8 mouse cellular contexts compared by ENCODE assay signal in genomic region chr9:79717836-79718475, GRCm38 (mm10). TPM values are rescaled to one million over a fixed set of nuclear protein-coding genes. Genes with fewer than 3 reads are reported as not detected.
DNase-seq lines count a peak whose midpoint lies in the region; ATAC-seq and TF ChIP-seq lines count a peak whose summit lies in the region.

No protein-coding gene starts in this region.

- no peak for TF ChIP-seq POLR2A in cortical plate, adult 2 months (IDR thresholded peaks at IDR 0.05; ENCODE audit: extremely low read depth, insufficient read depth, low read length)

- intact Hi-C loops in left cerebral cortex, postnatal 4 days (cut with DNase I): loop anchor here (2.0 to 10.0 kb wide), 2 partner anchors 607 to 673 kb away; no protein-coding TSS in a partner anchor
- intact Hi-C loops in left cerebral cortex, postnatal 36 days (cut with DNase I): loop anchor here (1.0 to 2.0 kb wide), 2 partner anchors 609 to 673 kb away; no protein-coding TSS in a partner anchor

- ATAC-seq in heart, embryonic 12.5 days (ENCODE audit: insufficient number of reproducible peaks, low FRiP score): no peak
- ATAC-seq in limb, embryonic 12.5 days (ENCODE audit: insufficient number of reproducible peaks, insufficient read depth, low FRiP score, low TSS enrichment, low read depth): no peak
- no peak for ATAC-seq in monocyte, adult 5-6 weeks (replicated peaks; ENCODE audit: insufficient number of reproducible peaks, low FRiP score, low TSS enrichment, poor library complexity, severe bottlenecking)

- no peak overlapping the region for H3K27ac ChIP-seq in cortical plate, adult 2 months (ENCODE audit: insufficient read depth, low read length)
- H3K27ac ChIP-seq in heart, embryonic 12.5 days (ENCODE audit: poor library complexity, severe bottlenecking): peak overlapping the region; percentile 36
- H3K27ac ChIP-seq in limb, embryonic 12.5 days: peak overlapping the region; percentile 90

- H3K36me3 ChIP-seq in heart, embryonic 12.5 days: no peaks in the 10 kb centered on the region
- H3K36me3 ChIP-seq in limb, embryonic 12.5 days: no peaks in the 10 kb centered on the region

- H3K9me3 ChIP-seq in heart, embryonic 12.5 days (replicated peaks): no peaks in the 10 kb centered on the region
- H3K9me3 ChIP-seq in limb, embryonic 12.5 days: 0 out of 2 replicates have a peak, but pooled peaks cover 4% of the 10 kb centered on the region

- peak overlapping the region; percentile 80 for H3K9ac ChIP-seq in heart, embryonic 12.5 days
- H3K9ac ChIP-seq in limb, embryonic 12.5 days (replicated peaks): peak overlapping the region; percentile 79

- H3K4me3 ChIP-seq in cortical plate, adult 2 months (ENCODE audit: insufficient read depth, low read length): peak overlapping the region; percentile 28
- H3K4me3 ChIP-seq in heart, embryonic 12.5 days: peak overlapping the region; percentile 64
- peak overlapping the region; percentile 64 for H3K4me3 ChIP-seq in limb, embryonic 12.5 days (replicated peaks)

- no peaks in the 10 kb centered on the region for H3K4me1 ChIP-seq in cortical plate, adult 2 months (ENCODE audit: control insufficient read depth, insufficient read depth, low read length)
- peaks cover 41% of the 10 kb centered on the region for H3K4me1 ChIP-seq in heart, embryonic 12.5 days (replicated peaks)
- peaks cover 48% of the 10 kb centered on the region for H3K4me1 ChIP-seq in limb, embryonic 12.5 days (replicated peaks)

- no peak for TF ChIP-seq CTCF in cortical plate, adult 2 months (IDR thresholded peaks at IDR 0.05; ENCODE audit: extremely low read depth, insufficient read depth, low read length)

- WGBS in heart, embryonic 12.5 days: 2% methylated on average over 22 of the region's 22 CpGs
- WGBS in limb, embryonic 12.5 days: 2% methylated on average over 22 of the region's 22 CpGs

- peaks cover 25% of the 10 kb centered on the region for H3K27me3 ChIP-seq in heart, embryonic 12.5 days (replicated peaks)
- peaks cover 33% of the 10 kb centered on the region for H3K27me3 ChIP-seq in limb, embryonic 12.5 days

- peak; percentile 55 for DNase-seq in left cerebral cortex, postnatal 4 days
- no peak for DNase-seq in left cerebral cortex, postnatal 36 days (ENCODE audit: low spot score in 2 of 2)
- peak; percentile 61 for DNase-seq in neural tube, embryonic 10.5 days (ENCODE audit: extremely low spot score, low spot score)
- DNase-seq in thymus, postnatal 14 days: no peak

- H3K4me2 ChIP-seq in heart, embryonic 12.5 days: peak overlapping the region; percentile 89
- peak overlapping the region; percentile 83 for H3K4me2 ChIP-seq in limb, embryonic 12.5 days

RNA-seq across cellular contexts. Expression of gene Col12a1, which starts 0.7 kb away (rescaled TPM):
- 10 to 100 TPM; 10.9 to 12.9 TPM for total RNA-seq in left cerebral cortex, postnatal 4 days (2021)
- 1 to 10 TPM; 5.4 to 6.2 TPM for total RNA-seq in left cerebral cortex, postnatal 36 days (2021)
- 10.3 and 10.9 TPM in 2 replicates for polyA plus RNA-seq in cortical plate, adult 2 months (2012; rRNA removed)
- polyA plus RNA-seq in heart, embryonic 12.5 days (2016; fragmentation: Nextera tagmentation; extraction: Ambion mirVana): 15.1 and 15.2 TPM in 2 replicates
- 32.9 and 33.6 TPM in 2 replicates for polyA plus RNA-seq in limb, embryonic 12.5 days (2016; fragmentation: Nextera tagmentation; extraction: Ambion mirVana)
- 0.29 TPM in 1 of 3 replicates, not detected in the others for total RNA-seq in monocyte, adult 5-6 weeks (2017)

RNA-seq across cellular contexts. Expression of gene Cox7a2, which starts 41.7 kb away (rescaled TPM):
- 100 to 1,000 TPM; 293 to 311 TPM for total RNA-seq in left cerebral cortex, postnatal 4 days (2021)
- total RNA-seq in left cerebral cortex, postnatal 36 days (2021): 100 to 1,000 TPM; 340 to 356 TPM
- polyA plus RNA-seq in cortical plate, adult 2 months (2012; rRNA removed): 644 and 706 TPM in 2 replicates
- 1,256 and 1,264 TPM in 2 replicates for polyA plus RNA-seq in heart, embryonic 12.5 days (2016; fragmentation: Nextera tagmentation; extraction: Ambion mirVana)
- 626 and 661 TPM in 2 replicates for polyA plus RNA-seq in limb, embryonic 12.5 days (2016; fragmentation: Nextera tagmentation; extraction: Ambion mirVana)
- total RNA-seq in monocyte, adult 5-6 weeks (2017): 70.5 to 164 TPM (median 136 TPM) in 3 replicates

Comparison
In these comparisons a context has a peak if more than half of its experiments do, and no peak if none do; other contexts are left out.
1. DNase-seq: peak in left cerebral cortex, postnatal 4 days (single experiment) and neural tube, embryonic 10.5 days (single experiment); none in left cerebral cortex, postnatal 36 days (0 of 2) and thymus, postnatal 14 days (single experiment).
2. Peak in every context shown above with its lines, with median percentiles within 50 percentile points of each other: H3K4me3 ChIP-seq.